Mouse (Mus musculus) T-helper 17 cell (primary cell): ENCODE measurements around the gene Bsx.

Experiments
- in situ Hi-C, 2 experiments: fragments of 300-600 bp; cut with MboI, MseI; formaldehyde crosslinking; loops; 1 replicate in 1 of 2; 2 replicates in 1 of 2; pipeline ENCODE4 v1.15.1; 2025; ENCODE audit warnings: high pct_unique_total_duplicates in 2 of 2

The Bsx gene

DNA sequence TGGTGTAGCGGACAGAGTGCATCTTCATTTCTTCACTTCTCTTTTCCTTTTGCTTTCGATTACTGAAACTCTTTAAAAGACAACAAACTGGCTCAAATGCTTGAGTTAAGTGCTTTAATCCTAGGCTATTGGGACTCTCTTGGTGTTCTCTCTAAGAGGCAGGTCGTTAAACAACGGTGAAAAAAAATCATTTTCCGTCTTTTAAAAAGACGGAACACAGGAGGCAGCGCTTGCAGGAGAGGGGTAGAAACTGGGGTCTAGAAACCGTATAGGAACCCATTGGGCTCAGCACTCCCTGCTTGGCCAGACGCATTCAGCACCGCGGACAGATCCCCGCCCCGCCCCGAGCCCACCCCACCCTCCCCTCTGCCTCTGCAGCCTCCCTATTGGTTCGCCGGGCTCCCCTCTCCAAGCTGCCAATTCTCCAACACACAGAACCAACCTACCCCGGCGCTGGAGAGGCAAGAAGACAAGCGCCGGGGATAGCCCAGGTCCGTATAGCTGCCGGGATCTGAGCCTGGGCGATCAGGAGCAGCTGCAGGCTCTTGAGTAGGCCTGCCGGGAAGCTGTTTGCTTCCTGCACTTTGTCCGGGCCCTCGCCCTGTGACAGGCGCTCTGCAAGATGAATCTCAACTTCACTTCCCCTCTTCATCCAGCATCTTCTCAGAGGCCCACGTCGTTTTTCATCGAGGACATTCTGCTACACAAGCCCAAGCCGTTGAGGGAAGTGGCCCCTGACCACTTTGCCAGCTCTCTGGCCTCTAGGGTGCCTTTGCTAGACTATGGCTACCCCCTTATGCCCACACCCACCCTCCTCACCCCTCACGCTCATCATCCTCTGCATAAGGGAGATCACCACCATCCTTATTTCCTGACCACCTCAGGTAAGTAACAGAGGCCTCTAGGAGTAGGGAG lies at the start of gene Bsx:
TSS of gene Bsx (plus strand) at position 572 of the 915 bp plus-strand sequence.
- in situ Hi-C loops: no loop called here

- in situ Hi-C loops: no loop called here
Observed at GRCm38 (mm10) chr9:40825601-40826000, 48.3 kb upstream of the Bsx start.

- in situ Hi-C loops: no loop called here
Observed at GRCm38 (mm10) chr9:40827366-40827765, 46.6 kb upstream of the Bsx start.

GRCm38 (mm10) chr9:40834569-40834968 lies 39.4 kb upstream of the Bsx start:
- in situ Hi-C loops: no loop called here

GRCm38 (mm10) chr9:40836681-40837080 lies 37.2 kb upstream of the Bsx start:
- in situ Hi-C loops: loop anchor here (5.0 kb wide), 2 partner anchors 101 to 346 kb away; no protein-coding TSS in a partner anchor

GRCm38 (mm10) chr9:40839662-40840061 lies 34.3 kb upstream of the Bsx start:
- in situ Hi-C loops: loop anchor here (5.0 to 10.0 kb wide), 3 partner anchors 98 to 343 kb away; no protein-coding TSS in a partner anchor

DNA sequence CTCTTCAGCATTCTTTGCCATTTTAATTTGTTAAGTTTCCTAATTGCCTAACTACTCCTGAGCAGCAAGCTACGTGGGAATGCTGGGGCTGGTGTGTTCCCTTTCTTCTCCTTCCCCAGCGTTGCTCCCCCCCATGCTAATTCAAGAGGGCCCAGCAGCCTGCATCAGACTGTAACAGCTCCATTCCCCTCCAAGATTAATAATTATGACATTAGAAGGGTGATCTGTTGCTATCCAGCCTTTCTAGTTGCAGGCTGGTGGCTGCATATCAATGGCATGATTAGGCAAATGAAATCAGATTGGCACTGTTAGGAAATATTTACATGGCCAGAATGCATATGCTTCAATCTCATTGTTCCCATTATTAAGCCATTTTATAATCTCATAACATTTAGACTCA lies 22.4 kb upstream of the Bsx start:
- in situ Hi-C loops: no loop called here

DNA sequence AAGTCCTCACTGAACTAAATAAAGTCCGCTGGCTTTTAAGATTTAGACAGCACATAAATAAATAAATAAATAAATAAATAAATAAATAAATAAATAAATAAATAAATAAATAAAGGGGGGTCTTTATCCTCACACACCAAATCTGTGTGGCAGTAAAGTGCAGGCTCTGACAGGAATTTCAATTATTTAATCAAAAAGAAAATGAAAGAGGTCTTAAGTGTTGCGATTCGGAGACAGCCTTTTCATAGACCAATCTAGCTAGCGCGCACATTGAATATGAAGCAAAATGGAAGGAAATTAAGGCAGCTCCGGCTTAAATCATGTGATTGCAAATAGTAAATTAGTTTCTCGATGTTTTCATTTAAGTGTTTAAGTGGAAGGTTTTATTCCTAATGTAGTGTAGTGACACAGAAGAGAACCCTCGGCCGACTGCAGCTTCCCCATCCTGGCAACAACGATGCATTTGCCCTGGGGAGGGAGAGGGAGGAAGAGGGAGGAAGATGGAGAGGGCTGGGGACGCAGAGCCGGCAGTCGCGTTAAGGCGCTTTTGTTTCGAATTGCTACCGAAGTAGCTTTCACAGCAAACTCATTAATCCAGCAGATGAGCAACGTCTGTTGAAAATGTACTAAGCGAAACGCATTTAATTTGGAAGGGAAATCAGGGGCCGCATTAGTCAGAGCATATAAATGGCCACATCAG lies 15.3 kb upstream of the Bsx start:
- in situ Hi-C loops: no loop called here

GRCm38 (mm10) chr9:40859196-40859595 lies 14.7 kb upstream of the Bsx start:
- in situ Hi-C loops: no loop called here

DNA sequence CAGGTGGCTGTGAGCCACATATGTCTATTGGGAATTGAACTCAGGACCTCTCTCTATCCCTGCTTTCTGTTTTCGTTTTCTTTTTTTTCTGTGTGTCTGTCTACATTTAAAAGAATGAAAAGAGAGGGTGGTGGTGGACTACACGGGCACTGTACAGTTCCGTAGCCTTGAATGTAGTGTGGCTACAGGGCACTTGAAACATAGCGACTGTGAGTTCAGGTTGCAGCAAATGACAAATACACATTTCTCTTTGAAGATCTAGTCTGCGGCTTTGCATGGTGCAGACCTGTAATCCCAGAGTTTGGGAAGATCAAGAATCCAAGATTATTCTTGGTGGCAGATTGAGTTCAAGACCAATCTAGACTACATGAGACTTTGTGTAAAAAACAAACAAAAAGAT lies 3.6 kb upstream of the Bsx start:
- in situ Hi-C loops: no loop called here

- in situ Hi-C loops: no loop called here
Observed at GRCm38 (mm10) chr9:40871369-40872155, 2.4 kb upstream of the Bsx start.

DNA sequence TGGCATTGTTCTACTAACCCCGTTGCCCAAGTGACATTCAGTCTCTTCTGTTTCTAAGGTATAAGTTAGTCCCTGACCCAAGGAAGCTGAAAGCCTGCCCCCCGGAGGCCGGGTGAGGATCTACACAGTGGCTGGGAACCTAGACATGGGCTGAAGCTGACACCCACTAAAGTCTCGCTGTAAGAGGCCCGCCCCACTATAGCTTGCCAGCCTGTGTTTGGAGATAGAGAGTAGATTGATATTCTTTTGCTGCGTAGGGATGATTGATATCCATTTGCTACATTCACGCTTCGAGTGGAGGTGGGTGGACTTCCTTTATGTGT lies 1.8 kb upstream of the Bsx start:
- in situ Hi-C loops: no loop called here

DNA sequence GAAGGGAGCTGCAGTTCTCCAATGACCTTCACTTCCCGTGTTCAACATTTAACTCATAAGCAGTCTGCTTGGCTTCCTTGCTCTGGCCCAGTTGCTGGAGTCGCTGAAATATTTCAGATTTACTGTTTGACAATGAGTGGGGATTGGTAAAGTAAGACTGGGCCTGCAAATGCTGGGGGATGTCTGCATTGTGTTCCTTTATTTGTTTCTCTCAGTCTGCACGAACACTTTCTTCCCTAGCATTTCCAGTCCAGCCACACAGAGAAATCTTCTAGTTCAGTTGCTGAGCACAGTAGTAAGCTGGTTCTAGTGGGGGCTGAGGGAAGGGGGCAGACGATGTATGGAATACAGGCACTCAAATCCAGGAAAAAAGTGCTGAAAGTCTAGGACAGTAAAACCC lies 1.0 kb downstream of the Bsx start:
- in situ Hi-C loops: loop anchor here in 1 of 2 experiments (5.0 kb wide), 1 partner anchor 67 kb away; no protein-coding TSS in a partner anchor

- in situ Hi-C loops: loop anchor here in 1 of 2 experiments (5.0 kb wide), 1 partner anchor 67 kb away; no protein-coding TSS in a partner anchor
Observed at GRCm38 (mm10) chr9:40875431-40875830, 1.5 kb downstream of the Bsx start.

- in situ Hi-C loops: loop anchor here in 1 of 2 experiments (5.0 kb wide), 1 partner anchor 66 kb away; no protein-coding TSS in a partner anchor
Observed at GRCm38 (mm10) chr9:40876164-40876563, 2.2 kb downstream of the Bsx start.

- in situ Hi-C loops: loop anchor here in 1 of 2 experiments (5.0 kb wide), 1 partner anchor 66 kb away; no protein-coding TSS in a partner anchor
Observed at GRCm38 (mm10) chr9:40876693-40877092, 2.8 kb downstream of the Bsx start.

DNA sequence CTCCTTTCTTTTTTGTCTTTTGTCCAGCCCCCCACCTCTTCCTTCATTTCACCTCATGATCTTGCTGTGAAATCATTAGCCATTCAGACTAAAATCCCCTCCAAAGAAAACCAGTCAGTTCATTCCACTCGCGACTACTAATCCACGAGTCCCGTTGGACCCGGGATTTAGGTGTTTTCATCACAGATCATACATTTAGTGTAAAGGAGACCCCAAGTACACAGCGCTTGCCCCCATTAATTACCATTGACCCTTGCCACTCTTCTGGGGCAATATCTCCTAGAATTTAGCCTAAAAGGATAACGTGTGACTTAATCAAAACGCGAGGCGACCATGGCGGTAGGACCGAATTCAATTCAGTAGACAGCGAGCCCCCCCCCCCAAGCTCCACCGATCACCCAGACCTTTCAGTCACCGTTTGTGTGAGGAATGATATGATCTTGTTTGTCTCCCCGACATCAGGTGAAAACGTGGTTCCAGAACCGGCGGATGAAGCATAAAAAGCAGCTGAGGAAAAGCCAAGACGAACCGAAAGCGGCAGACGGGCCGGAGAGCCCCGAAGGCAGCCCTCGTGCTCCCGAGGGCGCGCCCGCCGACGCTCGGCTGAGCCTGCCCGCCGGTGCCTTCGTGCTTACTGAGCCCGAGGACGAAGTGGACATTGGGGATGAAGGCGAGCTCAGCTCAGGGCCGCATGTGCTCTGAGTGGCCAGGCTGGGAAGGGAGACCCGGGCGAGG lies 3.4 kb downstream of the Bsx start:
- in situ Hi-C loops: loop anchor here in 1 of 2 experiments (5.0 kb wide), 1 partner anchor 65 kb away; no protein-coding TSS in a partner anchor

DNA sequence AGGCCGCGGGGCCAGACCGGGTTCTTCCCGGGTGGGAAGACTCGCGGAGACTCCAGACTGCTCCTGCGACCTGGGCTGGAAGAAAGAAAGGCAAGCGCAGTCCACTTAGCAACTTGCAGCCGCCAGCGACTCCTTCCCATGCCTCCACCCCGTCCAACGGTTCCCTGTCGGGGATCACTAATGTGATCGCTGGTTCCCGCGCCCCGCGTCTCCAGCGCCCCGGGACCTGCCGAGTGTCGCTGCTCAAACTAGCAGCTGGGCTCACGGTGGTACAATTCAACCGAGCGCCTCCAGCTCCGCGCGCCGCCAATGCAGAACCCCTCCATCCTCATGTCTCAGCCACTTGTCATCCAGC lies 3.9 kb downstream of the Bsx start:
- in situ Hi-C loops: loop anchor here in 1 of 2 experiments (5.0 kb wide), 1 partner anchor 64 kb away; no protein-coding TSS in a partner anchor

GRCm38 (mm10) chr9:40878291-40878945 lies 4.5 kb downstream of the Bsx start:
- in situ Hi-C loops: loop anchor here in 1 of 2 experiments (5.0 kb wide), 1 partner anchor 64 kb away; no protein-coding TSS in a partner anchor

- in situ Hi-C loops: loop anchor here in 1 of 2 experiments (5.0 kb wide), 1 partner anchor 63 kb away; no protein-coding TSS in a partner anchor
Observed at GRCm38 (mm10) chr9:40878998-40879397, 5.1 kb downstream of the Bsx start.
